Mouse (Mus musculus) forebrain, embryonic 11.5 days (tissue): Measurements from ENCODE around the gene Atg16l1. TPM values are rescaled to one million over a fixed set of nuclear protein-coding genes. Genes with fewer than 3 reads are reported as not detected.

Experiments used
- ATAC-seq: fragments of 200-750 bp; cut with Nextera tagmentation; replicated peaks from 2 replicates; pipeline ENCODE4 v1.8.0; 2017; ENCODE audit warnings: moderate TSS enrichment; ENCODE audit not compliant: low FRiP score
- DNase-seq: peaks from one replicate; pipeline ENCODE4 v3.0.0-alpha.2; 2017; ENCODE audit warnings: low spot score
- H3K27ac ChIP-seq: fragments of 300-500 bp; sonication (generic); 2 replicates; pipeline ENCODE4 v1.5.1; 2014; ENCODE audit warnings: low read depth, low read length
- H3K27me3 ChIP-seq: fragments of 300-500 bp; sonication (generic); 2 replicates; pipeline ENCODE4 v1.6.1; 2014; ENCODE audit warnings: mild to moderate bottlenecking, low read length, mixed read lengths; ENCODE audit not compliant: control insufficient read depth, insufficient read depth
- H3K36me3 ChIP-seq: fragments of 300-500 bp; sonication (generic); 2 replicates; pipeline ENCODE4 v1.6.1; 2014; ENCODE audit warnings: mild to moderate bottlenecking, low read length, moderate library complexity, mixed read lengths; ENCODE audit not compliant: control insufficient read depth, insufficient read depth
- H3K4me1 ChIP-seq: fragments of 300-500 bp; sonication (generic); replicated peaks from 2 replicates; pipeline ENCODE4 v1.6.1; 2014; ENCODE audit warnings: low read length, mixed read lengths; ENCODE audit not compliant: control insufficient read depth, insufficient read depth
- H3K4me2 ChIP-seq: fragments of 300-500 bp; sonication (generic); 2 replicates; pipeline ENCODE4 v1.6.1; 2014; ENCODE audit warnings: low read depth, mild to moderate bottlenecking, low read length, moderate library complexity, mixed read lengths; ENCODE audit not compliant: severe bottlenecking
- H3K4me3 ChIP-seq: fragments of 300-500 bp; sonication (generic); 2 replicates; pipeline ENCODE4 v1.5.1; 2014; ENCODE audit warnings: low read depth, low read length
- H3K9ac ChIP-seq: fragments of 300-500 bp; sonication (generic); 2 replicates; pipeline ENCODE4 v1.6.1; 2014; ENCODE audit warnings: low read length
- H3K9me3 ChIP-seq: fragments of 300-500 bp; sonication (generic); 2 replicates; pipeline ENCODE4 v1.6.1; 2016; ENCODE audit warnings: low read length, mixed read lengths; ENCODE audit not compliant: control insufficient read depth
- WGBS: fragments of 180-500 bp; shearing (Covaris S2); extraction: QIAGEN DNeasy Blood & Tissue Kit; methylation state at CpG from one replicate; pipeline ENCODE4 v1.1.7; 2014; 5-methylcytosine and 5-hydroxymethylcytosine counted together
- polyA plus RNA-seq: library from polyadenylated mRNA; unstranded; fragments of >200 nt; fragmentation: Nextera tagmentation; extraction: Ambion mirVana; gene quantifications from 2 replicates; pipeline ENCODE4 v1.2.1, GENCODE M21; 2014

Atg16l1 gene
- polyA plus RNA-seq, 1 experiment from 2014 or later, result 40.6 TPM

- 89% methylated on average over 2 of the region's 2 CpGs for WGBS
- H3K9ac ChIP-seq, result no peak overlapping the region
- DNase-seq (no peak), ATAC-seq (no peak)
- no peaks in the 10 kb centered on the region for H3K9me3 ChIP-seq
- H3K4me1 ChIP-seq, result no peaks in the 10 kb centered on the region
- H3K27me3 ChIP-seq, result no peaks in the 10 kb centered on the region
- H3K36me3 ChIP-seq, result peaks cover 17% of the 10 kb centered on the region; the same call in 1 of the 2 replicates
- no peak overlapping the region for H3K27ac ChIP-seq
- H3K4me2 ChIP-seq, result no peak overlapping the region
- H3K4me3 ChIP-seq, result no peak overlapping the region
Observed at GRCm38 (mm10) chr1:87765741-87766140, 10.1 kb downstream of the Atg16l1 start.

GRCm38 (mm10) chr1:87766233-87766632 lies 10.6 kb downstream of the Atg16l1 start:
- no peak overlapping the region for H3K9ac ChIP-seq

GRCm38 (mm10) chr1:87769263-87769662 lies 13.6 kb downstream of the Atg16l1 start:
- H3K9me3 ChIP-seq, result no peaks in the 10 kb centered on the region
- 95% methylated on average over 2 of the region's 2 CpGs for WGBS
- no peak overlapping the region for H3K27ac ChIP-seq
- H3K9ac ChIP-seq, result no peak overlapping the region
- H3K4me1 ChIP-seq, result no peaks in the 10 kb centered on the region
- no peaks in the 10 kb centered on the region for H3K27me3 ChIP-seq
- H3K4me2 ChIP-seq, result no peak overlapping the region
- DNase-seq (no peak), ATAC-seq (no peak)
- no peak overlapping the region for H3K4me3 ChIP-seq
- H3K36me3 ChIP-seq, result peaks cover 26% of the 10 kb centered on the region

More at GRCm38 (mm10) chr1:87766233-87766632, 10.6 kb downstream of the Atg16l1 start:
- H3K36me3 ChIP-seq, result peaks cover 17% of the 10 kb centered on the region; the same call in 1 of the 2 replicates
- H3K4me2 ChIP-seq, result no peak overlapping the region
- H3K27me3 ChIP-seq, result no peaks in the 10 kb centered on the region
- no peak for ATAC-seq
- no peak for DNase-seq
- no peak overlapping the region for H3K27ac ChIP-seq
- H3K9me3 ChIP-seq, result no peaks in the 10 kb centered on the region
- WGBS, result 94% methylated on average over 3 of the region's 3 CpGs
- no peak overlapping the region for H3K4me3 ChIP-seq
- no peaks in the 10 kb centered on the region for H3K4me1 ChIP-seq

GRCm38 (mm10) chr1:87770486-87770885 lies 14.8 kb downstream of the Atg16l1 start:
- no peaks in the 10 kb centered on the region for H3K4me1 ChIP-seq
- H3K4me3 ChIP-seq, result no peak overlapping the region
- ATAC-seq, result no peak
- no peak overlapping the region for H3K9ac ChIP-seq
- peaks cover 26% of the 10 kb centered on the region for H3K36me3 ChIP-seq
- H3K27me3 ChIP-seq, result no peaks in the 10 kb centered on the region
- DNase-seq, result no peak
- no peak overlapping the region for H3K27ac ChIP-seq
- no peak overlapping the region for H3K4me2 ChIP-seq
- H3K9me3 ChIP-seq, result no peaks in the 10 kb centered on the region
- 92% methylated on average over 3 of the region's 3 CpGs for WGBS

- Histone ChIP-seq H3K4me2 (no peak overlapping the region), H3K36me3 (peaks cover 18% of the 10 kb centered on the region), H3K27ac (no peak overlapping the region), H3K27me3 (no peaks in the 10 kb centered on the region), H3K9me3 (no peaks in the 10 kb centered on the region), H3K9ac (no peak overlapping the region), H3K4me1 (no peaks in the 10 kb centered on the region), H3K4me3 (no peak overlapping the region)
- DNase-seq, result no peak
- ATAC-seq, result no peak
- 99% methylated on average over 3 of the region's 3 CpGs for WGBS
Observed at GRCm38 (mm10) chr1:87771724-87772123, 16.1 kb downstream of the Atg16l1 start.

GRCm38 (mm10) chr1:87773336-87773735 lies 17.7 kb downstream of the Atg16l1 start:
- no peak for ATAC-seq
- Histone ChIP-seq H3K27ac (no peak overlapping the region), H3K9ac (no peak overlapping the region), H3K9me3 (no peaks in the 10 kb centered on the region), H3K4me3 (no peak overlapping the region), H3K4me1 (no peaks in the 10 kb centered on the region), H3K27me3 (no peaks in the 10 kb centered on the region), H3K36me3 (peaks cover 17% of the 10 kb centered on the region), H3K4me2 (no peak overlapping the region)
- WGBS, result 92% methylated on average over 2 of the region's 2 CpGs
- DNase-seq, result no peak

GRCm38 (mm10) chr1:87774845-87775244 lies 19.2 kb downstream of the Atg16l1 start:
- WGBS, result 93% methylated on average over 7 of the region's 7 CpGs
- ATAC-seq, result no peak

GRCm38 (mm10) chr1:87779204-87779785 lies 23.6 kb downstream of the Atg16l1 start:
- no peak overlapping the region for H3K27ac ChIP-seq
- no peak for ATAC-seq
- no peak overlapping the region for H3K9ac ChIP-seq
- DNase-seq, result no peak
- 86% methylated on average over 5 of the region's 5 CpGs for WGBS
- no peaks in the 10 kb centered on the region for H3K27me3 ChIP-seq
- H3K4me2 ChIP-seq, result no peak overlapping the region
- no peaks in the 10 kb centered on the region for H3K4me1 ChIP-seq
- H3K36me3 ChIP-seq, result peaks cover 16% of the 10 kb centered on the region; the same call in 1 of the 2 replicates
- H3K4me3 ChIP-seq, result no peak overlapping the region
- no peaks in the 10 kb centered on the region for H3K9me3 ChIP-seq

More at GRCm38 (mm10) chr1:87774845-87775244, 19.2 kb downstream of the Atg16l1 start:
- Histone ChIP-seq H3K4me2 (no peak overlapping the region), H3K27me3 (no peaks in the 10 kb centered on the region), H3K9ac (no peak overlapping the region), H3K9me3 (no peaks in the 10 kb centered on the region), H3K27ac (no peak overlapping the region), H3K36me3 (peaks cover 20% of the 10 kb centered on the region), H3K4me1 (no peaks in the 10 kb centered on the region), H3K4me3 (no peak overlapping the region)
- no peak for DNase-seq

GRCm38 (mm10) chr1:87785703-87786102 lies 30.0 kb downstream of the Atg16l1 start:
- H3K4me1 ChIP-seq, result no peaks in the 10 kb centered on the region
- no peak overlapping the region for H3K4me2 ChIP-seq
- DNase-seq, result no peak
- peaks cover 17% of the 10 kb centered on the region for H3K36me3 ChIP-seq
- no peak for ATAC-seq
- H3K4me3 ChIP-seq, result no peak overlapping the region
- no peaks in the 10 kb centered on the region for H3K9me3 ChIP-seq
- no peak overlapping the region for H3K9ac ChIP-seq
- H3K27ac ChIP-seq, result no peak overlapping the region
- no peaks in the 10 kb centered on the region for H3K27me3 ChIP-seq
- 91% methylated on average over 8 of the region's 8 CpGs for WGBS
